Mouse (Mus musculus): ENCODE measurements at regions not wholly inside any gene's neighbourhood (a gene's known extent, or its start where the extent isn't known, plus 50 kb on each side); places are given as distances from the start of the nearest gene placed in this dataset.

GRCm38 (mm10) chr15:38607368-38607767, 1182.0 kb downstream of the 4930447A16Rik start:
- in situ Hi-C loops (cut with MboI, MseI) = no loop called here

- in situ Hi-C loops (cut with MboI, MseI) = no loop called here
Observed at GRCm38 (mm10) chr15:38608207-38608870, 1183.0 kb downstream of the 4930447A16Rik start.

- in situ Hi-C loops (cut with MboI, MseI) = no loop called here
Observed at GRCm38 (mm10) chr15:38609522-38609921, 1184.2 kb downstream of the 4930447A16Rik start.

Measured in T-helper 2 cell (primary cell).